Mouse (Mus musculus) heart, postnatal 0 days (tissue): Measurements from ENCODE around the gene 1110051M20Rik.
"Not testable (repeated sequence)": the region's sequence is repeated elsewhere in the genome, so short reads cannot be mapped to it uniquely, and the experiment has no call there.

Source experiments
- CTCF ChIP-seq: IDR thresholded peaks from 2 replicates; pipeline ENCODE4 v1.5.1; 2016; ENCODE audit warnings: antibody characterized with exemption, control low read depth, low read depth
- EP300 ChIP-seq: IDR thresholded peaks from 2 replicates; pipeline ENCODE4 v1.6.1; 2016; ENCODE audit warnings: antibody characterized with exemption, low read depth

DNA sequence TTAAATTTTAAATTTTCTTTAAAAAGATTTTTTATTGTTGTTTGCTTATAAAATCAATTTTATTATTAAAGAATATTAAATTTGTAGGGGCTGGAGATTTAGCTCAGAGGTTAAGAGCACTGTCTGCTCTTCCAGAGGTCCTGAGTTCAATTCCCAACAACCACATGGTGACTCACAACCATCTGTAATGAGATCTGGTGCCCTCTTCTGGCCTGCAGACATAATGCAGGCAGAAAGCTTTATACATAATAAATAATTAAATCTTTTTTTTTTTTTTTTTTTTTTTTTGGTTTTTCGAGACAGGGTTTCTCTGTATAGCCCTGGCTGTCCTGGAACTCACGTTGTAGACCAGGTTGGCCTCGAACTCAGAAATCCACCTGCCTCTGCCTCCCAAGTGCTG lies 42.8 kb upstream of the 1110051M20Rik start:
- TF ChIP-seq CTCF = peak; percentile 57
- not testable (repeated sequence) for TF ChIP-seq EP300
